Mouse (Mus musculus) kidney, embryonic 16.5 days (tissue): ENCODE data around the gene Olfr1412. TPM values are rescaled to one million over a fixed set of nuclear protein-coding genes. Genes with fewer than 3 reads are reported as not detected.

Experiments used
- ATAC-seq: fragments of 200-750 bp; cut with Nextera tagmentation; 2 replicates; pipeline ENCODE4 v1.8.0; 2017; ENCODE audit warnings: moderate TSS enrichment; ENCODE audit not compliant: low FRiP score, low TSS enrichment
- H3K27ac ChIP-seq: fragments of 300-500 bp; sonication (generic); 2 replicates; pipeline ENCODE4 v1.5.1; 2014; ENCODE audit warnings: low read length
- H3K27me3 ChIP-seq: fragments of 300-500 bp; sonication (generic); 2 replicates; pipeline ENCODE4 v1.6.1; 2014; ENCODE audit warnings: low read length, control low read depth, mixed read lengths; ENCODE audit not compliant: insufficient read depth
- H3K36me3 ChIP-seq: fragments of 300-500 bp; sonication (generic); 2 replicates; pipeline ENCODE4 v1.6.1; 2014; ENCODE audit warnings: low read length, control low read depth, mixed read lengths; ENCODE audit not compliant: insufficient read depth
- H3K4me1 ChIP-seq: fragments of 300-500 bp; sonication (generic); 2 replicates; pipeline ENCODE4 v1.6.1; 2014; ENCODE audit warnings: low read length, control low read depth, mixed read lengths; ENCODE audit not compliant: insufficient read depth
- H3K4me2 ChIP-seq: fragments of 300-500 bp; sonication (generic); replicated peaks from 2 replicates; pipeline ENCODE4 v1.6.1; 2014; ENCODE audit warnings: low read depth, low read length
- H3K4me3 ChIP-seq: fragments of 300-500 bp; sonication (generic); 2 replicates; pipeline ENCODE4 v1.5.1; 2014; ENCODE audit warnings: mild to moderate bottlenecking, low read length
- H3K9ac ChIP-seq: fragments of 300-500 bp; sonication (generic); replicated peaks from 2 replicates; pipeline ENCODE4 v1.6.1; 2014; ENCODE audit warnings: low read length
- H3K9me3 ChIP-seq: fragments of 300-500 bp; sonication (generic); 2 replicates; pipeline ENCODE4 v1.6.1; 2016; ENCODE audit warnings: low read length, control low read depth
- whole genome bisulfite sequencing: fragments of 180-500 bp; shearing (Covaris S2); extraction: QIAGEN DNeasy Blood & Tissue Kit; methylation state at CpG from one replicate; pipeline ENCODE4 v1.1.7; 2014; 5-methylcytosine and 5-hydroxymethylcytosine counted together
- polyA plus RNA-seq: library from polyadenylated mRNA; unstranded; fragments of >200 nt; fragmentation: Nextera tagmentation; extraction: Ambion mirVana; gene quantifications from 2 replicates; pipeline ENCODE4 v1.2.1, GENCODE M21; 2015

Olfr1412 gene
- polyA plus RNA-seq, 1 experiment from 2014 or later, result not detected

- no peaks in the 10 kb centered on the region; the same call in 1 of the 2 replicates for H3K4me1 ChIP-seq
- no peak for ATAC-seq
- no peak overlapping the region for H3K4me3 ChIP-seq
- no peaks in the 10 kb centered on the region for H3K27me3 ChIP-seq
- no peak overlapping the region for H3K27ac ChIP-seq
- H3K36me3 ChIP-seq, result peaks cover 32% of the 10 kb centered on the region
- no peak overlapping the region for H3K9ac ChIP-seq
- H3K9me3 ChIP-seq, result no peaks in the 10 kb centered on the region
- H3K4me2 ChIP-seq, result no peak overlapping the region
- WGBS, result 85% methylated on average over 4 of the region's 4 CpGs
These were observed 49.5 kb downstream of the Olfr1412 start for GRCm38 (mm10) chr1:92634976-92635599.

GRCm38 (mm10) chr1:92636015-92636414 lies 50.4 kb downstream of the Olfr1412 start:
- 87% methylated on average over 8 of the region's 8 CpGs for WGBS
- Histone ChIP-seq H3K4me2 (no peak overlapping the region), H3K27ac (no peak overlapping the region), H3K4me1 (peaks cover 8% of the 10 kb centered on the region), H3K27me3 (no peaks in the 10 kb centered on the region), H3K4me3 (no peak overlapping the region), H3K9ac (no peak overlapping the region), H3K9me3 (no peaks in the 10 kb centered on the region), H3K36me3 (peaks cover 32% of the 10 kb centered on the region)
- ATAC-seq, result no peak

- Histone ChIP-seq H3K4me1 (peaks cover 10% of the 10 kb centered on the region), H3K27ac (no peak overlapping the region), H3K36me3 (peaks cover 32% of the 10 kb centered on the region), H3K27me3 (no peaks in the 10 kb centered on the region), H3K9ac (no peak overlapping the region), H3K9me3 (no peaks in the 10 kb centered on the region), H3K4me2 (no peak overlapping the region), H3K4me3 (no peak overlapping the region)
- ATAC-seq, result no peak
- 91% methylated on average over 11 of the region's 11 CpGs for WGBS
These were observed 51.1 kb downstream of the Olfr1412 start for GRCm38 (mm10) chr1:92636676-92637075.

- H3K27me3 ChIP-seq, result no peaks in the 10 kb centered on the region
- no peak for ATAC-seq
- no peaks in the 10 kb centered on the region for H3K9me3 ChIP-seq
- WGBS, result 86% methylated on average over 15 of the region's 15 CpGs
- no peak overlapping the region for H3K9ac ChIP-seq
- H3K27ac ChIP-seq, result no peak overlapping the region
- no peak overlapping the region for H3K4me3 ChIP-seq
- H3K4me1 ChIP-seq, result peaks cover 15% of the 10 kb centered on the region
- peaks cover 32% of the 10 kb centered on the region for H3K36me3 ChIP-seq
- no peak overlapping the region for H3K4me2 ChIP-seq
These were observed 52.1 kb downstream of the Olfr1412 start for GRCm38 (mm10) chr1:92637501-92638172.

- peaks cover 32% of the 10 kb centered on the region for H3K36me3 ChIP-seq
- ATAC-seq, result no peak
- H3K4me2 ChIP-seq, result no peak overlapping the region
- H3K4me1 ChIP-seq, result peaks cover 15% of the 10 kb centered on the region
- H3K4me3 ChIP-seq, result no peak overlapping the region
- 91% methylated on average over 3 of the region's 3 CpGs for WGBS
- H3K9me3 ChIP-seq, result no peaks in the 10 kb centered on the region
- no peaks in the 10 kb centered on the region for H3K27me3 ChIP-seq
- no peak overlapping the region for H3K27ac ChIP-seq
- no peak overlapping the region for H3K9ac ChIP-seq
These were observed 52.6 kb downstream of the Olfr1412 start for GRCm38 (mm10) chr1:92638181-92638580.

GRCm38 (mm10) chr1:92638736-92639135 lies 53.2 kb downstream of the Olfr1412 start:
- 97% methylated on average over 4 of the region's 4 CpGs for WGBS
- Histone ChIP-seq H3K27me3 (no peaks in the 10 kb centered on the region), H3K4me2 (no peak overlapping the region), H3K36me3 (peaks cover 32% of the 10 kb centered on the region), H3K4me1 (peaks cover 15% of the 10 kb centered on the region), H3K4me3 (no peak overlapping the region), H3K9ac (no peak overlapping the region), H3K27ac (no peak overlapping the region), H3K9me3 (no peaks in the 10 kb centered on the region)
- no peak for ATAC-seq

- WGBS, result 78% methylated on average over 6 of the region's 6 CpGs
- no peak for ATAC-seq
- no peak overlapping the region for H3K4me3 ChIP-seq
- no peak overlapping the region for H3K9ac ChIP-seq
- H3K27ac ChIP-seq, result no peak overlapping the region
- H3K36me3 ChIP-seq, result peaks cover 32% of the 10 kb centered on the region
- no peaks in the 10 kb centered on the region for H3K27me3 ChIP-seq
- H3K4me1 ChIP-seq, result peaks cover 15% of the 10 kb centered on the region
- H3K9me3 ChIP-seq, result no peaks in the 10 kb centered on the region
- H3K4me2 ChIP-seq, result peak overlapping the region; percentile 98; the same call in 1 of the 2 replicates
These were observed 54.8 kb downstream of the Olfr1412 start for GRCm38 (mm10) chr1:92640393-92640792.

Other genes starting within 250 kb of the Olfr1412 start
- gene Ndufa10, start 111.9 kb upstream of the Olfr1412 start, polyA plus RNA-seq, result 348 and 378 TPM in 2 replicates
- not detected in 2 replicates for gene Olfr1416, start 100.7 kb upstream of the Olfr1412 start, polyA plus RNA-seq
- gene Olfr1415, start 89.7 kb upstream of the Olfr1412 start, polyA plus RNA-seq, result not detected in 2 replicates
- not detected in 2 replicates for gene Olfr1414, start 67.1 kb upstream of the Olfr1412 start, polyA plus RNA-seq
- not detected in 2 replicates for gene Olfr1413, start 14.5 kb upstream of the Olfr1412 start, polyA plus RNA-seq
- gene Olfr1411, start 8.6 kb downstream of the Olfr1412 start, polyA plus RNA-seq, result not detected in 2 replicates
- gene Olfr1410, start 20.0 kb downstream of the Olfr1412 start, polyA plus RNA-seq, result not detected in 2 replicates
- gene Olfr12, start 32.0 kb downstream of the Olfr1412 start, polyA plus RNA-seq, result not detected in 2 replicates
- 369 and 396 TPM in 2 replicates for gene Cops9, start 56.2 kb downstream of the Olfr1412 start, polyA plus RNA-seq
- 0.64 and 0.72 TPM in 2 replicates for gene Otos, start 63.1 kb downstream of the Olfr1412 start, polyA plus RNA-seq
- gene Gpc1, start 245.9 kb downstream of the Olfr1412 start, polyA plus RNA-seq, result 58.1 and 61.5 TPM in 2 replicates